Mouse (Mus musculus) heart, postnatal 0 days (tissue): ENCODE measurements around the gene Lin28a. TPM values are rescaled to one million over a fixed set of nuclear protein-coding genes. Genes with fewer than 3 reads are reported as not detected.

Source experiments
- ATAC-seq: fragments of 200-750 bp; cut with Nextera tagmentation; 2 replicates; pipeline ENCODE4 v1.8.0; 2017; ENCODE audit warnings: low read depth, moderate number of reproducible peaks, moderate library complexity; ENCODE audit not compliant: insufficient read depth
- DNase-seq: peaks from one replicate; pipeline ENCODE4 v3.0.0-alpha.2; 2016; ENCODE audit warnings: low spot score
- H3K27ac ChIP-seq: fragments of 300-500 bp; sonication (generic); 2 replicates; pipeline ENCODE4 v1.5.1; 2014; ENCODE audit warnings: low read depth, mild to moderate bottlenecking
- H3K27me3 ChIP-seq: fragments of 300-500 bp; sonication (generic); 2 replicates; pipeline ENCODE4 v1.6.1; 2014; ENCODE audit warnings: low read length, mixed read lengths; ENCODE audit not compliant: control insufficient read depth, insufficient read depth
- H3K36me3 ChIP-seq: fragments of 300-500 bp; sonication (generic); replicated peaks from 2 replicates; pipeline ENCODE4 v1.6.1; 2014; ENCODE audit warnings: low read length, mixed read lengths; ENCODE audit not compliant: control insufficient read depth, insufficient read depth
- H3K4me1 ChIP-seq: fragments of 300-500 bp; sonication (generic); 2 replicates; pipeline ENCODE4 v1.6.1; 2014; ENCODE audit warnings: antibody characterized with exemption; ENCODE audit not compliant: control insufficient read depth, insufficient read depth
- H3K4me2 ChIP-seq: fragments of 300-500 bp; sonication (generic); 2 replicates; pipeline ENCODE4 v1.6.1; 2014; ENCODE audit warnings: low read depth, mild to moderate bottlenecking, low read length, moderate library complexity
- H3K4me3 ChIP-seq: fragments of 300-500 bp; sonication (generic); 2 replicates; pipeline ENCODE4 v1.5.1; 2014; ENCODE audit warnings: low read depth, low read length
- H3K9ac ChIP-seq: fragments of 300-500 bp; sonication (generic); replicated peaks from 2 replicates; pipeline ENCODE4 v1.6.1; 2014; ENCODE audit warnings: low read depth, low read length, mixed read lengths
- H3K9me3 ChIP-seq: fragments of 300-500 bp; sonication (generic); replicated peaks from 2 replicates; pipeline ENCODE4 v1.6.1; 2016; ENCODE audit warnings: low read length; ENCODE audit not compliant: control insufficient read depth
- CTCF ChIP-seq: IDR thresholded peaks from 2 replicates; pipeline ENCODE4 v1.5.1; 2016; ENCODE audit warnings: antibody characterized with exemption, control low read depth, low read depth
- EP300 ChIP-seq: IDR thresholded peaks from 2 replicates; pipeline ENCODE4 v1.6.1; 2016; ENCODE audit warnings: antibody characterized with exemption, low read depth
- whole genome bisulfite sequencing: fragments of 180-500 bp; shearing (Covaris S2); extraction: QIAGEN DNeasy Blood & Tissue Kit; methylation state at CpG from one replicate; pipeline ENCODE4 v1.1.7; 2014; 5-methylcytosine and 5-hydroxymethylcytosine counted together
- polyA plus RNA-seq: library from polyadenylated mRNA; unstranded; fragments of >200 nt; fragmentation: Nextera tagmentation; extraction: Ambion mirVana; gene quantifications from 2 replicates; pipeline ENCODE4 v1.2.1, GENCODE M21; 2015
- total RNA-seq: library from RNA; depleted of rRNA; stranded (reverse); fragments of >200 nt; gene quantifications from 2 replicates; pipeline ENCODE4 v1.2.3, GENCODE M21; 2014; ENCODE audit warnings: low replicate concordance

Lin28a gene
- total and polyA plus RNA-seq, 2 experiments from 2014 or later: 0.10 TPM; not detected in 1

DNA sequence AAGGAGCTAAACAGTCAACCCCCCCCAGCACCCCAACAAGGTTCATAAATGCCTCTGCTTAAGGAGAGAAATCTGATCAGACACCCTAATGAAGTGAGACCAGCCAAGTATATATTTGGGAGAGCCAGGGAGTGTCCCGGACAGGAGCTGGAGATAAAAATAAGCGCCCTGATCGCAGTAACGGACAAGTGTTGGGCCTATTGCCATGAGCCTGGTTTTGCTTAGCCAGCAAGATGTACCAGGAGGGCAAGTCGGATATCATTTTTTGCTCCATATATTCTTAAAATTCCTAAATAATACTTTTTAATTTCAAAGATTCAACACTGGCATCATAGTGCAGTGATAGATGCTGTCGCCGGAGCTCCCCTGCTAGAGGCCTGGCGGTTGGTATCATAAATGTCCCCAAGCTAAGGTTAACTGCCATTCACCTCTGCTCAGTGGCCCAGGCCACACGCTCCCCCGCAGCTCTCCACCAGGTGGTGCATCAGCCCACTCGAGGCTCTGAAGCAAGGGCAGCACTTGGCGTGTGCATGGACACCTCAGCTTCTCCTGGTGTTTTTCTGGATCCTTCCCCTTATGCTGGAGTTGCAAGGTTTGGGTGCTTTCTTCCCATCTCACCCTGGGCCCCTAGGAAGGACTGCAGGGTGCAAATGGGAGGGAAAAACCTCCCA, 5.6 kb downstream of the Lin28a start:
- no peak overlapping the region for H3K4me3 ChIP-seq
- peak; percentile 62 for ATAC-seq
- TF ChIP-seq CTCF (peak; percentile 55), EP300 (no peak)
- H3K4me1 ChIP-seq: peaks cover 14% of the 10 kb centered on the region
- no peak overlapping the region for H3K9ac ChIP-seq
- H3K27me3 ChIP-seq: peaks cover 26% of the 10 kb centered on the region
- 33% methylated on average over 12 of the region's 12 CpGs for WGBS
- DNase-seq: no peak
- H3K4me2 ChIP-seq: no peak overlapping the region
- no peak overlapping the region for H3K27ac ChIP-seq
- H3K36me3 ChIP-seq: no peaks in the 10 kb centered on the region
- no peaks in the 10 kb centered on the region for H3K9me3 ChIP-seq

DNA sequence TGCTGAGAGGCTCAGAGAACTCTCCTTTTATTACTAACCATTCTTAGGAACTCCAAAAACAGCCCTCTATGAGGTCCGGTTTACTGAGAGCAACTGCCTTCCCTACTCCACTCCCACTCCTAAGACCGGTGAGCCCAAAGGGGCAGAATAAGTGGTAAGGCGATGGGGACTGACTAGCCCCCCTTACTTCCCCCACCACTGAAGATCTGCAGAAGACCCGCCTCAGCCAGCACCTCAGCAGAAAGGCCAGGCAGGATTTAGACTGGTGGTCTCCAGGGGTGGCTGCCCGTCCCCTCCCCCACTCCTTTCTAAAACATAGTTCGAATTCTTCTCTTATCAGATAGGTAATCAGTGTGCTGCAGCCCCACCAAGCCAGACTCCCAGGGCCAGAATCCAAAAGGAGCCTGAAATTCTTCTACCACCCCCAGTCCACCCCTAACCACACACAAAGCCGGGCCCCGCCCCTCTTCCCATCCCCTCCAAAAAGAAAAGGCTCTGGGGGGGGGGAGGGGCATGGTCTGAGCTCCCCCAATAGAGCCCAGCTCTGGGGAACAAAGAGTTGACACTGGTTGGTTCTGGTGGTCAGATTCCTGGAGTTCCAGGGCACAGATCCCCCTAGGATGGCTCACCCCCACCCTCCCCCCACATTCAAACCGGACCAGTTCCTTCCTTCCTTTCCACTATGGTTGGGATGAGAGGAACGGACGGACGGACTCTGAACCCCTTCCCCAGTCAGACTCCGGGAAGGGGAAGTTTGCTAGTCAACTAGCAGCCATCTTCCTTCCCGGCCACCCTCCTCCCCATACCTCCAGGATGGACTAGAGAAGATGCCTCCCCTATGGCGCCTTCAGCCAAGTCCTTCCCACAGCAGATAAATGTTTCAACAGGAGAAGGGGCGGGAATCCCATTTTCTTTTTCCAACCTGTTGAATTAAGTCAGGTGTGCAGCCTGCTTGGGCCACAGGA, 6.9 kb downstream of the Lin28a start:
- 14% methylated on average over 16 of the region's 16 CpGs for WGBS
- no peak overlapping the region for H3K4me2 ChIP-seq
- DNase-seq (no peak), ATAC-seq (no peak)
- H3K27me3 ChIP-seq: peaks cover 13% of the 10 kb centered on the region
- H3K4me1 ChIP-seq: peaks cover 14% of the 10 kb centered on the region
- no peak overlapping the region for H3K9ac ChIP-seq
- no peak overlapping the region for H3K4me3 ChIP-seq
- TF ChIP-seq EP300 (no peak), CTCF (no peak)
- H3K36me3 ChIP-seq: no peaks in the 10 kb centered on the region
- no peak overlapping the region for H3K27ac ChIP-seq
- no peaks in the 10 kb centered on the region for H3K9me3 ChIP-seq

DNA sequence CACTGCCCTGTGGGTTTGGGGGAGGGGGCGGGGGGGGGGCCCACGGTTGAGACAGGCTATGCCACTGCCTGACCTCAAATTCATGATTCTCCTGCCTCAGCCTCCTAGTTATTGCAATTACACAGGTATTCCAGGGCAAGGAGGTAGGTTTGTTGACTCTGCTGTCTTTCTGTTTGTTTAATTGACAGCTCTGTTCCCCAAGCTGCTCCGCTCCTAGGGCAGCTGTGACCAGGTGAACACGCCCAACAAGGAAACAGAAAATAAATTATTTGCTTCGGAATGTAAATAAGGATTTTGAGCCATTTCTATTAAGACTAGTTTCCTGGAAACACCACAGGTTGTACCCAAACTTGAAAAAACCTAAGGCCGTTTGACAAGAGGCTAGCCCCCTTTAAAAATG, 8.9 kb downstream of the Lin28a start:
- DNase-seq (no peak), ATAC-seq (no peak)
- H3K4me1 ChIP-seq: peaks cover 14% of the 10 kb centered on the region
- no peak overlapping the region for H3K27ac ChIP-seq
- H3K27me3 ChIP-seq: no peaks in the 10 kb centered on the region; the same call in 1 of the 2 replicates
- WGBS: 73% methylated on average over 6 of the region's 6 CpGs
- no peak overlapping the region for H3K9ac ChIP-seq
- H3K4me3 ChIP-seq: no peak overlapping the region
- no peaks in the 10 kb centered on the region for H3K36me3 ChIP-seq
- H3K4me2 ChIP-seq: no peak overlapping the region
- TF ChIP-seq EP300 (no peak), CTCF (no peak)
- H3K9me3 ChIP-seq: no peaks in the 10 kb centered on the region

DNA sequence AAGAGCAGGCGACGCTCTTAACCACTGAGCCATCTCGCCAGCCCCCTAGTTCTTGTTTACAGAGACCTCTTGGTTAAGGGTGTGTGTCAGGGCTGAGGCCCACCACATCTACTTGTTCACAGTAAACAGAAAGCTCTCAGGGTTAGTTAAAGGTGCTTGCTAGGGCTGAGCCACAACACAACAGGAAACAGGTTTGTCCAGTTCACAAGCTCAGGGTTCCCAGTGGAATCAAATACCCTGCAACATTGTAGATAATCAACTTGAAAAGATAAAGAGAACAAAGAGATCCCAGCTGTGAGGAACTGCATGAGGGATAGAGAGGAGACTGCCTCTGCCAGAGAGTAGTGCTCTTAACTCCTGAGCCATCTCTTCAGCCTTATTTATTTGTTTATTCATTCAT, 11.8 kb downstream of the Lin28a start:
- Histone ChIP-seq H3K36me3 (no peaks in the 10 kb centered on the region), H3K27me3 (no peaks in the 10 kb centered on the region), H3K27ac (no peak overlapping the region), H3K9ac (no peak overlapping the region), H3K4me3 (no peak overlapping the region), H3K4me2 (no peak overlapping the region), H3K9me3 (no peaks in the 10 kb centered on the region), H3K4me1 (peaks cover 5% of the 10 kb centered on the region; the same call in 1 of the 2 replicates)
- no peak for TF ChIP-seq CTCF
- TF ChIP-seq EP300: no peak
- DNase-seq (no peak), ATAC-seq (no peak)
- 92% methylated on average over 3 of the region's 3 CpGs for WGBS

DNA sequence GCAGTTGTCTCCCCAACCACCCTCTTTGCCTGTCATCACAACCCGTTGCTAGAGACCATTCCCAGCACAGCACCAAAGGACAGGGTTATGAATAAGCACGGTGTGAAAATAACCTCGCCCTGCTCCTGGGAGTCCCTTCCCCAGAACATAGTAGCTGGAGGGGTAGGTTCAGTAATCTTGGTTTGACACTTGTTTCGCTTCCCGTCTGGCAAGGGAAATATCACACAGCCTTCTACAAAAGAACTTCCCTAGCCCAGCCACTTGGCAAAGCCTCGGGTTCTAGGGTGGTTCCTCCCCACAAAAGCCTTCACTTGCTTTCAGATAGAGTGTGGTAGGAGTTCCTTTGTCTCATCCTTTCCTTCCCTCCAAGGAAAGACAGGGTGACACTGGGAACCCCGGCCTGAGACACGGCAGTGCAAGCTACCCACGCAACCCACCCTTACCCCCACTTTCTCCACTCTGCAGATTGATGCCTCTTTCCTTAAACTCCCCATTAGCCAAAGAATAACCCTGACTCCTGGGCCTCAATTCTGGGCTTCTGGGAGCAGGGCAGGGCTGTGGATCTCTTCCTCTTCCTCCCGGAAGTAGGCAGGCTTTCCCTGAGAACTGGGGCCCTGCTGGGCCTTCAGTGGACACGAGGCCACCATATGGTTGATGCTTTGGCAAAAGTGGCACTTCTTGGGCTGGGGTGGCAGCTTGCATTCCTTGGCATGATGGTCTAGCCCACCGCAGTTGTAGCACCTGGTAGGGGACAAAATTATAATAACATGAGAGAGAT, 12.9 kb downstream of the Lin28a start:
- Histone ChIP-seq H3K27me3 (no peaks in the 10 kb centered on the region), H3K4me2 (no peak overlapping the region), H3K36me3 (no peaks in the 10 kb centered on the region), H3K27ac (no peak overlapping the region), H3K4me3 (no peak overlapping the region), H3K9me3 (no peaks in the 10 kb centered on the region), H3K9ac (no peak overlapping the region), H3K4me1 (no peaks in the 10 kb centered on the region)
- 49% methylated on average over 12 of the region's 12 CpGs for WGBS
- ATAC-seq (no peak), DNase-seq (no peak)
- TF ChIP-seq EP300 (no peak), CTCF (no peak)
